Mouse (Mus musculus): ENCODE results near the gene Olfr800. TPM values are rescaled to one million over a fixed set of nuclear protein-coding genes. Genes with fewer than 3 reads are reported as not detected.

Gene Olfr800
- polyA plus RNA-seq, 1 experiment from 2014 or later, result not detected

Other genes with a start within 250 kb of the Olfr800 start
- not detected in 2 replicates for gene Olfr786, start 230.4 kb upstream of the Olfr800 start, polyA plus RNA-seq (2016; fragmentation: Nextera tagmentation; extraction: Ambion mirVana)
- not detected in 2 replicates for gene Olfr787, start 195.8 kb upstream of the Olfr800 start, polyA plus RNA-seq (2016; fragmentation: Nextera tagmentation; extraction: Ambion mirVana)
- gene Olfr788, start 186.7 kb upstream of the Olfr800 start, polyA plus RNA-seq (2016; fragmentation: Nextera tagmentation; extraction: Ambion mirVana), result not detected in 2 replicates
- not detected in 2 replicates for gene Olfr789, start 172.9 kb upstream of the Olfr800 start, polyA plus RNA-seq (2016; fragmentation: Nextera tagmentation; extraction: Ambion mirVana)
- gene Olfr790, start 159.2 kb upstream of the Olfr800 start, polyA plus RNA-seq (2016; fragmentation: Nextera tagmentation; extraction: Ambion mirVana), result not detected in 2 replicates
- gene Olfr791, start 135.9 kb upstream of the Olfr800 start, polyA plus RNA-seq (2016; fragmentation: Nextera tagmentation; extraction: Ambion mirVana), result not detected in 2 replicates
- gene Olfr792, start 118.5 kb upstream of the Olfr800 start, polyA plus RNA-seq (2016; fragmentation: Nextera tagmentation; extraction: Ambion mirVana), result not detected in 2 replicates
- not detected in 2 replicates for gene Olfr794, start 90.0 kb upstream of the Olfr800 start, polyA plus RNA-seq (2016; fragmentation: Nextera tagmentation; extraction: Ambion mirVana)
- not detected in 2 replicates for gene Olfr796, start 45.1 kb upstream of the Olfr800 start, polyA plus RNA-seq (2016; fragmentation: Nextera tagmentation; extraction: Ambion mirVana)
- gene Olfr798, start 29.8 kb upstream of the Olfr800 start, polyA plus RNA-seq (2016; fragmentation: Nextera tagmentation; extraction: Ambion mirVana), result not detected in 2 replicates
- not detected in 2 replicates for gene Olfr799, start 20.2 kb upstream of the Olfr800 start, polyA plus RNA-seq (2016; fragmentation: Nextera tagmentation; extraction: Ambion mirVana)
- gene Olfr801, start 16.2 kb downstream of the Olfr800 start, polyA plus RNA-seq (2016; fragmentation: Nextera tagmentation; extraction: Ambion mirVana), result not detected in 2 replicates
- not detected in 2 replicates for gene Olfr802, start 30.5 kb downstream of the Olfr800 start, polyA plus RNA-seq (2016; fragmentation: Nextera tagmentation; extraction: Ambion mirVana)
- not detected in 2 replicates for gene Olfr803, start 36.6 kb downstream of the Olfr800 start, polyA plus RNA-seq (2016; fragmentation: Nextera tagmentation; extraction: Ambion mirVana)
- gene Olfr804, start 45.5 kb downstream of the Olfr800 start, polyA plus RNA-seq (2016; fragmentation: Nextera tagmentation; extraction: Ambion mirVana), result not detected in 2 replicates
- gene Olfr805, start 71.7 kb downstream of the Olfr800 start, polyA plus RNA-seq (2016; fragmentation: Nextera tagmentation; extraction: Ambion mirVana), result not detected in 2 replicates
- not detected in 2 replicates for gene Olfr806, start 84.2 kb downstream of the Olfr800 start, polyA plus RNA-seq (2016; fragmentation: Nextera tagmentation; extraction: Ambion mirVana)
- not detected in 2 replicates for gene Olfr807, start 100.1 kb downstream of the Olfr800 start, polyA plus RNA-seq (2016; fragmentation: Nextera tagmentation; extraction: Ambion mirVana)
- not detected in 2 replicates for gene Olfr808, start 107.8 kb downstream of the Olfr800 start, polyA plus RNA-seq (2016; fragmentation: Nextera tagmentation; extraction: Ambion mirVana)
- not detected in 2 replicates for gene Olfr809, start 116.9 kb downstream of the Olfr800 start, polyA plus RNA-seq (2016; fragmentation: Nextera tagmentation; extraction: Ambion mirVana)
- not detected in 2 replicates for gene Olfr810, start 137.2 kb downstream of the Olfr800 start, polyA plus RNA-seq (2016; fragmentation: Nextera tagmentation; extraction: Ambion mirVana)
- not detected in 2 replicates for gene Olfr811, start 146.7 kb downstream of the Olfr800 start, polyA plus RNA-seq (2016; fragmentation: Nextera tagmentation; extraction: Ambion mirVana)
- not detected in 2 replicates for gene Olfr812, start 188.4 kb downstream of the Olfr800 start, polyA plus RNA-seq (2016; fragmentation: Nextera tagmentation; extraction: Ambion mirVana)
- not detected in 2 replicates for gene Olfr813, start 197.7 kb downstream of the Olfr800 start, polyA plus RNA-seq (2016; fragmentation: Nextera tagmentation; extraction: Ambion mirVana)
- gene Olfr814, start 222.2 kb downstream of the Olfr800 start, polyA plus RNA-seq (2016; fragmentation: Nextera tagmentation; extraction: Ambion mirVana), result not detected in 2 replicates
- not detected in 2 replicates for gene Olfr815, start 248.2 kb downstream of the Olfr800 start, polyA plus RNA-seq (2016; fragmentation: Nextera tagmentation; extraction: Ambion mirVana)